In the genomic region with DNA sequence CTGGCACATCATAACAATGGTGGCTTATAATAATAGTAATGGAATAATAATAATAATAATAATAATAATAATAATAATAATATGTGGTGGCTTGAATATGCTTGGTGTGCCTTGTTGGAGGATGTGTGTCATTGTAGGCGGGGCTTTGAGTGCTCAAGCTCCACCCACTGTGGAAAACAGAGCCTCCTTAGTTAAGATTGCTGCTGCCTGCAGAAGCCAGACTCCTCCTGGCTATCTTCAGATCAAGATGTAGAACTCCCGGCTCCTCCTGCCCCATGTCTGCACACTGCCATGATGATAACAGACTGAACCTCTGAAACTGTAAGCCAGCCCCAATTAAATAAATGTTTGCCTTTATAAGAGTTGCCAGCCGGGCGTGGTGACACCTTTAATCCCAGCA, we compare ENCODE assay signal across 29 mouse cellular contexts. TPM values are rescaled to one million over a fixed set of nuclear protein-coding genes. Genes with fewer than 3 reads are reported as not detected.
DNase-seq lines count a peak whose midpoint lies in the region; TF ChIP-seq lines count a peak whose summit lies in the region.
"Had no signal": no experiment of that assay in that cellular context is flagged by ENCODE, and none has a peak within 500 bp of the region (broad histone marks: within the 10 kb centered on the region; RNA-seq: fewer than 3 reads in every experiment).

No protein-coding gene starts in this region.

- TF ChIP-seq CTCF in E14TG2a.4 (conservative IDR thresholded peaks at IDR 0.05; ENCODE audit: low read length) (no peak), ES-Bruce4 (IDR thresholded peaks at IDR 0.05; ENCODE audit: low read depth, low read length) (no peak)

- DNase-seq in ES-E14 (ENCODE audit: low read depth, low spot score) (no peak), ZHBTc4 (ENCODE audit: low read depth, low spot score) (peak; percentile 93), MN1 (ENCODE audit: low spot score) (no peak)
- no peak for DNase-seq in urinary bladder, adult 18-20 months (ENCODE audit: low spot score in 2 of 2)
- DNase-seq in hindbrain, embryonic 10.5 days (ENCODE audit: low spot score): no peak
- DNase-seq: adrenal gland, adult 8-10 months; adrenal gland, postnatal 14 days; adrenal gland, postnatal 36 days; cerebellum, adult 11-12 months; cerebellum, adult 2 months; cerebellum, adult 9-10 months; cerebellum, postnatal 10 days; cerebellum, postnatal 25 days; embryo, embryonic 11 days had no signal

- H3K27me3 ChIP-seq in E14TG2a.4 (ENCODE audit: insufficient read depth, low read length) (no peaks in the 10 kb centered on the region), ES-Bruce4 (ENCODE audit: control insufficient read depth, insufficient read depth, low read length, poor library complexity, severe bottlenecking) (no peaks in the 10 kb centered on the region)
- no peaks in the 10 kb centered on the region for H3K27me3 ChIP-seq in hindbrain, embryonic 10.5 days (ENCODE audit: insufficient read depth, poor library complexity, severe bottlenecking)
- H3K27me3 ChIP-seq: embryonic facial prominence, embryonic 13.5 days; embryonic facial prominence, embryonic 15.5 days; forebrain, embryonic 12.5 days had no signal

- peak; percentile 80 for TF ChIP-seq POLR2A in ES-Bruce4 (IDR thresholded peaks at IDR 0.05; ENCODE audit: insufficient read depth, low read length)

- H3K27ac ChIP-seq in ES-Bruce4 (ENCODE audit: insufficient read depth, low read length) (peak overlapping the region; percentile 98), ES-E14 (ENCODE audit: insufficient read depth, low read depth, low read length, poor library complexity, severe bottlenecking) (peak overlapping the region; percentile 99)
- no peak overlapping the region for H3K27ac ChIP-seq in hindbrain, embryonic 10.5 days
- H3K27ac ChIP-seq: embryonic facial prominence, embryonic 13.5 days; embryonic facial prominence, embryonic 15.5 days; forebrain, embryonic 10.5 days; forebrain, embryonic 12.5 days had no signal

- no peak for TF ChIP-seq EP300 in ES-Bruce4 (IDR thresholded peaks at IDR 0.05; ENCODE audit: insufficient read depth, low read depth, low read length)

- peak overlapping the region; percentile 83 for H3K4me3 ChIP-seq in E14TG2a.4 (replicated peaks; ENCODE audit: low read length)
- H3K4me3 ChIP-seq in ES-Bruce4 (ENCODE audit: low read depth, low read length): peak overlapping the region; percentile 47
- H3K4me3 ChIP-seq in ES-E14 (ENCODE audit: insufficient read depth in 1 of 2, low read depth in 1 of 2, low read length in 2 of 2, poor library complexity in 1 of 2, severe bottlenecking in 1 of 2): peak overlapping the region; percentile 60 to 79
- H3K4me3 ChIP-seq in hindbrain, embryonic 10.5 days: no peak overlapping the region
- H3K4me3 ChIP-seq: embryonic facial prominence, embryonic 13.5 days; embryonic facial prominence, embryonic 15.5 days; erythroblast, embryonic 14.5 days; forebrain, embryonic 10.5 days; forebrain, embryonic 12.5 days had no signal

- H3K4me1 ChIP-seq in E14TG2a.4 (replicated peaks; ENCODE audit: low read depth, low read length) (peaks cover 63% of the 10 kb centered on the region), ES-Bruce4 (ENCODE audit: control insufficient read depth, insufficient read depth, low read length) (peaks cover 2% of the 10 kb centered on the region), ES-E14 (ENCODE audit: control insufficient read depth in 2 of 2, insufficient read depth in 2 of 2, low read length in 2 of 2, poor library complexity in 1 of 2) (peaks cover 14 to 27% of the 10 kb centered on the region in 2 experiments)
- H3K4me1 ChIP-seq in hindbrain, embryonic 10.5 days (replicated peaks): no peaks in the 10 kb centered on the region
- H3K4me1 ChIP-seq: embryonic facial prominence, embryonic 13.5 days; embryonic facial prominence, embryonic 15.5 days; forebrain, embryonic 12.5 days had no signal

- in situ Hi-C loops in ES-E14 (cut with MboI; ENCODE audit: low sequenced_read_pairs in 2 of 2, unreplicated experiment in 2 of 2): loop anchor here in 1 of 2 experiments (25.0 kb wide), 1 partner anchor 1878 kb away; no protein-coding TSS in a partner anchor

- H3K36me3 ChIP-seq in E14TG2a.4 (ENCODE audit: insufficient read depth, low read length) (peaks cover 6% of the 10 kb centered on the region; the same call in 1 of the 2 replicates), ES-Bruce4 (ENCODE audit: control insufficient read depth, insufficient read depth, low read length, poor library complexity, severe bottlenecking) (peaks cover 7% of the 10 kb centered on the region), ES-E14 (ENCODE audit: control insufficient read depth, insufficient read depth, low read length, poor library complexity, severe bottlenecking) (no peaks in the 10 kb centered on the region)
- no peaks in the 10 kb centered on the region for H3K36me3 ChIP-seq in hindbrain, embryonic 10.5 days
- H3K36me3 ChIP-seq: embryonic facial prominence, embryonic 13.5 days; embryonic facial prominence, embryonic 15.5 days; forebrain, embryonic 10.5 days; forebrain, embryonic 12.5 days had no signal

- H3K9me3 ChIP-seq in E14TG2a.4 (ENCODE audit: low read length) (no peaks in the 10 kb centered on the region), ES-Bruce4 (replicated peaks; ENCODE audit: control insufficient read depth, insufficient read depth, low read length, poor library complexity, severe bottlenecking) (no peaks in the 10 kb centered on the region), ES-E14 (ENCODE audit: control insufficient read depth, insufficient read depth, low read depth, low read length) (no peaks in the 10 kb centered on the region)
- H3K9me3 ChIP-seq in hindbrain, embryonic 10.5 days: no peaks in the 10 kb centered on the region
- H3K9me3 ChIP-seq: embryonic facial prominence, embryonic 13.5 days; embryonic facial prominence, embryonic 15.5 days; forebrain, embryonic 10.5 days; forebrain, embryonic 12.5 days had no signal

- WGBS in hindbrain, embryonic 10.5 days: 86% methylated on average over 4 of the region's 4 CpGs

- H3K9ac ChIP-seq in ES-Bruce4 (ENCODE audit: low read depth, poor library complexity, severe bottlenecking): peak overlapping the region; percentile 97
- peak overlapping the region; percentile 88 for H3K9ac ChIP-seq in ES-E14 (ENCODE audit: insufficient read depth, low read depth, low read length, poor library complexity, severe bottlenecking)
- H3K9ac ChIP-seq: embryonic facial prominence, embryonic 13.5 days; embryonic facial prominence, embryonic 15.5 days; forebrain, embryonic 12.5 days had no signal

TF ChIP-seq in ES-E14, 5 proteins besides CTCF, POLR2A, EP300 and RAD21:
- TF ChIP-seq ZC3H11A (IDR thresholded peaks at IDR 0.05; ENCODE audit: borderline replicate concordance, low read depth, low read length) (no peak), ZNF384 (IDR thresholded peaks at IDR 0.05; ENCODE audit: low read depth, low read length) (no peak), MAFK (IDR thresholded peaks at IDR 0.05; ENCODE audit: insufficient read depth, low read depth, low read length) (no peak), HCFC1 (IDR thresholded peaks at IDR 0.05; ENCODE audit: borderline replicate concordance, insufficient read depth, low read length) (no peak), CHD2 (IDR thresholded peaks at IDR 0.05; ENCODE audit: low read depth, low read length) (no peak)

RNA-seq across cellular contexts. Expression of gene Ranbp17, which starts 21.0 kb away (rescaled TPM):
- polyA plus RNA-seq in ES-Bruce4 (2011; ENCODE audit: insufficient read depth, insufficient read length, low read depth, missing spikeins): 51.3 and 54.8 TPM in 2 replicates
- total RNA-seq in ES-E14 (2012; rRNA removed): 42.2 and 42.4 TPM in 2 replicates
- 11.5 and 13.4 TPM in 2 replicates for polyA plus RNA-seq in hindbrain, embryonic 10.5 days (2016; fragmentation: Nextera tagmentation; extraction: Ambion mirVana)
- total RNA-seq: MEL had no signal
- polyA plus RNA-seq: C2C12 had no signal

RNA-seq across cellular contexts. Expression of gene Gabrp, which starts 44.2 kb away (rescaled TPM):
- 0.18 and 0.59 TPM in 2 replicates for polyA plus RNA-seq in ES-Bruce4 (2011; ENCODE audit: insufficient read depth, insufficient read length, low read depth, missing spikeins)
- 0.36 and 0.48 TPM in 2 replicates for total RNA-seq in ES-E14 (2012; rRNA removed)
- 0.72 and 5.2 TPM in 2 replicates for polyA plus RNA-seq in hindbrain, embryonic 10.5 days (2016; fragmentation: Nextera tagmentation; extraction: Ambion mirVana)
- total RNA-seq: adrenal gland, adult 18-20 months; adrenal gland, adult 8-10 months; adrenal gland, postnatal 14 days; adrenal gland, postnatal 36 days; common myeloid progenitor, adult 5-6 weeks; MEL had no signal
- polyA plus RNA-seq: activated CD4-positive, CD25-positive, alpha-beta regulatory T cell, adult 4 months; C2C12; erythroblast, embryonic 14.5 days; forebrain, embryonic 14.5 days; forebrain, embryonic 16.5 days; frontal cortex, adult 2 months had no signal
